Mouse (Mus musculus) cerebellum, adult 2 months (tissue): ENCODE measurements around the gene Foxred2. TPM values are rescaled to one million over a fixed set of nuclear protein-coding genes. Genes with fewer than 3 reads are reported as not detected.
A peak's percentile ranks its signal among the peaks of the same experiment; 100 is the strongest.

ENCODE experiments used
- DNase-seq, 2 experiments: peaks; one replicate each; pipeline ENCODE4 v3.0.0; 2021
- H3K27ac ChIP-seq: fragments of 200-500 bp; 2 replicates; pipeline ENCODE4 v1.5.1; 2012; ENCODE audit warnings: low read length, control low read depth, inconsistent platforms; ENCODE audit not compliant: insufficient read depth
- H3K27me3 ChIP-seq: fragments of 200-500 bp; 2 replicates; pipeline ENCODE4 v1.6.1; 2012; ENCODE audit warnings: inconsistent platforms, mild to moderate bottlenecking, low read length, moderate library complexity; ENCODE audit not compliant: control insufficient read depth, insufficient read depth
- H3K4me1 ChIP-seq: fragments of 200-500 bp; 2 replicates; pipeline ENCODE4 v1.6.1; 2011; ENCODE audit warnings: low read length; ENCODE audit not compliant: control insufficient read depth, insufficient read depth
- H3K4me3 ChIP-seq: fragments of 200-500 bp; replicated peaks from 2 replicates; pipeline ENCODE3; 2011; ENCODE audit warnings: mild to moderate bottlenecking, low read depth, low read length, control low read depth; ENCODE audit not compliant: insufficient read depth
- CTCF ChIP-seq: fragments of 200-500 bp; IDR thresholded peaks from 2 replicates; pipeline ENCODE4 v1.5.1; 2011; ENCODE audit warnings: low read depth, mild to moderate bottlenecking, control low read depth, low read length, moderate library complexity, borderline replicate concordance; ENCODE audit not compliant: insufficient read depth
- POLR2A ChIP-seq: fragments of 200-500 bp; IDR thresholded peaks from 2 replicates; pipeline ENCODE4 v1.6.1; 2011; ENCODE audit warnings: low read length, control low read depth, borderline replicate concordance; ENCODE audit not compliant: insufficient read depth
- WGBS: fragments of 180-500 bp; shearing (Covaris S2); methylation state at CpG from one replicate; pipeline ENCODE4 v1.1.7; 2018; 5-methylcytosine and 5-hydroxymethylcytosine counted together
- polyA plus RNA-seq: library from polyadenylated mRNA; depleted of rRNA; stranded (reverse); fragments of >200 nt; gene quantifications from 2 replicates; pipeline ENCODE4 v1.2.3, GENCODE M21; 2012

Gene Foxred2
- polyA plus RNA-seq, 1 experiment, result 30.0 TPM

- 69% methylated on average over 7 of the region's 7 CpGs for WGBS
- H3K27me3 ChIP-seq, result no peaks in the 10 kb centered on the region
- H3K27ac ChIP-seq, result no peak overlapping the region
- TF ChIP-seq POLR2A (no peak), CTCF (no peak)
- H3K4me3 ChIP-seq, result no peak overlapping the region
- no peak for DNase-seq
- H3K4me1 ChIP-seq, result no peaks in the 10 kb centered on the region
Observed at GRCm38 (mm10) chr15:77912585-77912984, 43.9 kb downstream of the Foxred2 start.

GRCm38 (mm10) chr15:77912048-77912447 is 44.5 kb downstream of the Foxred2 start:
- Histone ChIP-seq H3K27me3 (no peaks in the 10 kb centered on the region), H3K4me1 (no peaks in the 10 kb centered on the region), H3K4me3 (no peak overlapping the region), H3K27ac (no peak overlapping the region)
- TF ChIP-seq POLR2A (no peak), CTCF (no peak)
- no peak for DNase-seq
- WGBS, result 67% methylated on average over 5 of the region's 5 CpGs

DNA sequence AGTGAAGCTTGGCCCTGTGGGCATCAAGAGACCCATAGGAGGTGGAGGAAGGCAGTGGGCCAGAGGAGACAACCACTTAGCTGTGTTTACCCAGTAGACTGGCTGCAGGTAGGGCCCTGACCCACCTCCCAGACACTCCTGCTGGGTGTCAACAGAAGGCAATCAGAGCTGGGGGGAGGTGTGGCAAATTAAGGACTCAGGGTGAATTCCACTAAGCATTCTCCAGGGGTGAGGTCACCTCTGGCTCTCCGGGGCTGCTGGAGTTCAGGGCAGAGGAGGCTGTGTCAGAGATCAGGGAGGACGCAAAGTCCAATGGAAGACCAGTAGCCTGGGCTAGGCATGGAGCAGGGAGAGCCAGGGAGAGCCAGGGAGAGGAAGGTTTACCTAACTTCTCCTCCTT is 45.5 kb downstream of the Foxred2 start:
- 37% methylated on average over 2 of the region's 2 CpGs for WGBS
- Histone ChIP-seq H3K27me3 (no peaks in the 10 kb centered on the region; the same call in 1 of the 2 replicates), H3K4me3 (no peak overlapping the region), H3K4me1 (no peaks in the 10 kb centered on the region), H3K27ac (no peak overlapping the region)
- TF ChIP-seq POLR2A (no peak), CTCF (no peak)
- DNase-seq, result no peak

GRCm38 (mm10) chr15:77907646-77908518 is 48.6 kb downstream of the Foxred2 start:
- Histone ChIP-seq H3K4me3 (no peak overlapping the region), H3K27ac (no peak overlapping the region), H3K4me1 (no peaks in the 10 kb centered on the region; the same call in 1 of the 2 replicates), H3K27me3 (no peaks in the 10 kb centered on the region; the same call in 1 of the 2 replicates)
- DNase-seq, result no peak
- TF ChIP-seq CTCF (no peak), POLR2A (no peak)
- WGBS, result 79% methylated on average over 9 of the region's 9 CpGs

- no peak for TF ChIP-seq POLR2A
- TF ChIP-seq CTCF, result no peak
- no peak overlapping the region for H3K27ac ChIP-seq
- H3K27me3 ChIP-seq, result no peaks in the 10 kb centered on the region; the same call in 1 of the 2 replicates
- H3K4me1 ChIP-seq, result no peaks in the 10 kb centered on the region; the same call in 1 of the 2 replicates
- DNase-seq, result no peak
- no peak overlapping the region for H3K4me3 ChIP-seq
- WGBS, result 83% methylated on average over 10 of the region's 10 CpGs
Observed at GRCm38 (mm10) chr15:77906545-77906944, 50.0 kb downstream of the Foxred2 start.

GRCm38 (mm10) chr15:77906081-77906480 is 50.4 kb downstream of the Foxred2 start:
- WGBS, result 89% methylated on average over 8 of the region's 8 CpGs
- TF ChIP-seq POLR2A (no peak), CTCF (no peak)
- no peak for DNase-seq
- no peaks in the 10 kb centered on the region; the same call in 1 of the 2 replicates for H3K27me3 ChIP-seq
- no peak overlapping the region for H3K4me3 ChIP-seq
- H3K4me1 ChIP-seq, result no peaks in the 10 kb centered on the region; the same call in 1 of the 2 replicates
- H3K27ac ChIP-seq, result no peak overlapping the region

DNA sequence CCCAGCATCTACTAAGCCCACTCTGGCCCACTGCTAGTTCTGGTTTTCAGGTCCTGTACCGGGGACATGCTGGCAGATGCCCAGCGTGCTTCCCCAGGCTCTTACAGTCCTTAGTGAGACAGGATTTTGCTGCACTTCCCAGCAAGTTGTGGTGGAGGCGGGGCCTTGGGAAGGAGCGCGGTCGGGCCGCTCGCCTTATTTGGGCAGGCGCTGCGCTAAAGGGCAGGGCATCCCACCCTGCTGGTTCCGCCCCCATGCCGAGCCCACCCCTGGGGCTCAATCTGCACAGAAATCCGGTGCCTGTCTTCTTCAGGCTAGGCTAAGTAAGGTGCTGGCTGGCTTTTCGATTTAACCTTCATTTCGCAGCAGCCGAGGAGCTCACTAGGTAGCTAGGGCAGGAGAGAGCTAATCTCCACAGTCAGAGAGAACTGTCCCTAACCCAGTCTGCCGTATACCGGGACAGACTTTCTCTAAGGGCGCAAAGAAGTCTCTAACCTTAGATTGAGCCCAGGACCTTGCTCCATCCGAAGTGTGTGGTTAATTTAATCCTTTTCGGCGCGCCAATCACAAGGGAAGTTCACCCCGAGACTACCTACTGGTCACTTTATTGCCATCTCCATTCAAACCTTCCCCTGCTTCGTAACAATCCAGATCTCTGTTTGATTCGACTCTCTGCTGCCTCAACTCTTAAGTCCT is 51.1 kb downstream of the Foxred2 start:
- Histone ChIP-seq H3K4me3 (peak overlapping the region; percentile 56), H3K27me3 (no peaks in the 10 kb centered on the region; the same call in 1 of the 2 replicates), H3K27ac (no peak overlapping the region), H3K4me1 (no peaks in the 10 kb centered on the region; the same call in 1 of the 2 replicates)
- 15% methylated on average over 26 of the region's 26 CpGs for WGBS
- peak in 1 of 2 experiments; percentile 41 for DNase-seq
- TF ChIP-seq POLR2A (no peak), CTCF (no peak)

GRCm38 (mm10) chr15:77904363-77904892 is 52.1 kb downstream of the Foxred2 start:
- no peak overlapping the region for H3K4me3 ChIP-seq
- TF ChIP-seq CTCF (no peak), POLR2A (no peak)
- no peaks in the 10 kb centered on the region; the same call in 1 of the 2 replicates for H3K27me3 ChIP-seq
- 58% methylated on average over 12 of the region's 12 CpGs for WGBS
- no peak overlapping the region for H3K27ac ChIP-seq
- no peaks in the 10 kb centered on the region; the same call in 1 of the 2 replicates for H3K4me1 ChIP-seq
- DNase-seq, result no peak
